Mouse (Mus musculus) kidney, postnatal 36 days (tissue): ENCODE data around the gene Slc3a2.
"Not testable (repeated sequence)": the region's sequence is repeated elsewhere in the genome, so short reads cannot be mapped to it uniquely, and the experiment has no call there.

Source experiments
- DNase-seq, 2 experiments: peaks; one replicate each; pipeline ENCODE4 v3.0.0; 2021 to 2022; ENCODE audit warnings: mixed read lengths in 2 of 2

The Slc3a2 gene

DNA sequence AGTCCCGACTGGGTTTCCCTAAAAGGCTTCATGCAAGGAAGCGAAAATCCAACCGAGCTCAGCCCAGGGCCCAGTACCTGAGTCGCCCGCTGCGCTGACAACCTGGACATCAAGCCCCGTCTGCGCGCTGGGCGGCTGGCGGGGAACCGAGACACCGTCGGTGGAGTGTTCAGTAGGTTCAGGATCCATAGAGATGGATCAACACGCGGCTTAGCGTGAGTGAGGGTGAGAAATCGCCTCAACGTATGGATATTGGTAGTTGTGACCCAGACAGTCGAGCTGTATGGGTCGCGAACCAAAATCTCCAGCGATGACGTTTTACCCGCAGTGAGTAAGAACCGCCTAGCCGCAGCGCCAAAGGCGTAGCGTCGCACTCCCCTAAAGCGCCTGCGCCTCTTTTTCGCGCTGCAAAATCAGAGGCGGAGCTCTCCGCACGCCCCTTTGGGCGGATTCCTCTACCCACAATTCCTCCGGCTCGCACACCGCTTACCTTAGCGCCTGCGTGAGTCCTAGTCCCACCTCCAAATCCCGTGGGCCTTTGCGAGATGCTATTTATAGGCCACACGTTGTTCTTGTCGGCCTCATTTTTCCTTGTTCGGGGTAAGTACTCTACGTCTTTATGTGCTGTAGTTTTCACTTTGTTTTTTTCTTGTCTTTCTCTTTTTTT is at the start of gene Slc3a2:
Gene Slc3a2 (minus strand): TSS at position 463 of the 667 bp plus-strand sequence.
- peak; percentile 95 to 98 for DNase-seq

GRCm38 (mm10) chr19:8770567-8771270 is 47.5 kb upstream of the Slc3a2 start, which contains the start of gene Tmem223:
Gene Tmem223, plus strand, starts transcription at chr19:8770996.
- DNase-seq = peak; percentile 85 to 92

DNA sequence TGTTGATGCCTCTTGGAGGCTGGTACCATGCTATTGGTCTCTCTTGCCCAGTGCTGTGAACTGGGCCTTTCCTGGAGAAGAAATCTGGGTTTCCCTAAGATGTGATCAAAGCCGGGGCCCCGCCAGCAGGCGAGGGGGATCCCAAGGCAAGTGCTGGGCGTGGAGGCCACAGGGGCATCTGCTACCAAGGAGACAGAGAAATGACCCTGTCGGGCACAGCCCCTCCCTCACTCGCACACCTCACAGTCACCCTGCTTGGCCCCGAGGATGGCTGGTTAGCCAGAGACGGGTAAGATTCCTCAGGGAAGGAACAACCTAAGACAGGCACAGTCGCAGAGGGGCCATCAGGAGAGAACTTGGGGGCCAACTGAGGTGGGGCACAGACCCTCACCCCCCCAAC is 42.4 kb upstream of the Slc3a2 start:
- DNase-seq = no peak

GRCm38 (mm10) chr19:8763276-8763675 is 40.1 kb upstream of the Slc3a2 start:
- no peak for DNase-seq

DNA sequence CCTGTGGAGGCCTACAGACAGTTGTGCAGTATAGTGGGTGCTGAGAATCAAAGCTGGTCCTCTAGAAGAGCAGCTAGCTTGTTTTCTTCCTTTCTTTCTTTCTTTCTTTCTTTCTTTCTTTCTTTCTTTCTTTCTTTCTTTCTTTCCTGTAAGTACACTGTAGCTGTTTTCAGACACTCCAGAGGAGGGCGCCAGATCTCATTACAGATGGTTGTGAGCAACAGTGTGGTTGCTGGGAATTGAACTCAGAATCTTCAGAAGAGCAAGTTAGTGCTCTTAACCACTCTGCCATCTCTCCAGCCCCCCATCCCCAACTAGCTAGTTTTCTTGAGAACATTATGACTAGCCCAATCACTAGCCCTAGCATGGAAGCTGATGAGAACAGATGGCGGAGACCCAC is 37.6 kb upstream of the Slc3a2 start:
- peak in 1 of 2 experiments; percentile 30 for DNase-seq

GRCm38 (mm10) chr19:8758899-8759298 is 35.7 kb upstream of the Slc3a2 start:
- no peak for DNase-seq

DNA sequence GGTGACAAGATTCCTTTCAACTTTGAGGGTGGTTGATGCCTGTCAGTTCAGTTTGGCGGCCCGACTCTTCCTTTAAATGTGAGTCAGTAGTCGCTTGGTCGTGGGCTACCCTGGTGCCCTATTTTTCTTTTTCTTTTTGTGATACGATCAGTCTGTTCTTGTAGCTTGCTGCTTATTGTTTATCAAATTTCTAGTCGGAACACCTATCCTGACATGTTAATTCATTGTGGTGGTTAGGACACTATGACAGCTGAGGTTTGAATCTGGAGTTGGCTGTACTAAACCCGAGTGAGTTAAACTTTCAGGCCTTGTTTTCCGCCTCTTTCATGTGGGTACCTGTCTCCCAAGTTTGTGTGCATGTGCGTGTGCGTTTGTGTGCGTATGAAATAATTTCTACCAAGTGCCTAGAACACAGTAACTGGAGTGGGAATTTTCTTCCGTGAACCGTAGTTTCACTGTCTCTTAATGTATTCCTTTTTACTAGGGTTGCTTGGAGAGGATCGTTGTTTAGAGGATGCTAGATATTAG is 34.4 kb upstream of the Slc3a2 start:
- DNase-seq = no peak

- peak; percentile 93 to 98 for DNase-seq
Measured at GRCm38 (mm10) chr19:8756635-8757387, 33.6 kb upstream of the Slc3a2 start, which contains the start of gene Nxf1. Gene Nxf1, plus strand, starts transcription at chr19:8757073.

DNA sequence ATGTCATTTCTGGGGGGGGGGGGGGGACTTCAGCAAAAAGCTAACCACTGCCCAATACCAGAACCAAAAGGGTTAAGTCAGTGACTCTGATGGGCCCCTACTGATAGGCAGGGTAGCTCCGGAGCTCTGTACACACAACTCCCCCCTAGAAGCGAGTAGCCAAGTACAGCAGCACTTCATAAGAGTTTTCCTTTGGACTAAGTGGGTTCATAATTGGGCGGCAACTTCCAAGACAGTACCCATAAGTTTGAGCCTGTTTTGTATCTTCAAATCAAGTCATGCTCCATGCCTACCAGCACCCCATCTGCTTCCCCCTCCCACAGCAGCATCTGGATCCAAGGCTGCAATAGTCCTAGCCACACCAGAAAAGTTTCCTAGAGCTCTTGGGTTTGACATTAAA is 32.5 kb upstream of the Slc3a2 start:
- DNase-seq = no peak

DNA sequence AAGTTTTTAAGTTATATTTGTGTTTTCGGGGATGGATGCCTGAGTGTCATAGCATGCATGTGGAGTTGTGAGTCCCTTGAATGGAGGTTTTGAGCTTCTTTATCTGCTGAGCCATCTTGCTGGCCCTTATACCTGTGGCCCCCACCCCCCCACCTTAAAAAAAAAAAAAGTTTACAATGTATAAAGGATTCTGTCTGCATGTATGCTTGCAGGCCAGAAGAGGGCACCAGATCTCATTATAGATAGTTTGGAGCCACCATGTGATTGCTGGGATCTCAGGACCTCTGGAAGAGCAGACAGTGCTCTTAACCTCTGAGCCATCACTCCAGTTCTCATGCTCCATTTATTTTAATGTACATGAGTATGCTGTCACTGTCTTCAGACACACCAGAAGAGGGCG is 24.2 kb upstream of the Slc3a2 start:
- peak in 1 of 2 experiments; percentile 24 for DNase-seq

DNA sequence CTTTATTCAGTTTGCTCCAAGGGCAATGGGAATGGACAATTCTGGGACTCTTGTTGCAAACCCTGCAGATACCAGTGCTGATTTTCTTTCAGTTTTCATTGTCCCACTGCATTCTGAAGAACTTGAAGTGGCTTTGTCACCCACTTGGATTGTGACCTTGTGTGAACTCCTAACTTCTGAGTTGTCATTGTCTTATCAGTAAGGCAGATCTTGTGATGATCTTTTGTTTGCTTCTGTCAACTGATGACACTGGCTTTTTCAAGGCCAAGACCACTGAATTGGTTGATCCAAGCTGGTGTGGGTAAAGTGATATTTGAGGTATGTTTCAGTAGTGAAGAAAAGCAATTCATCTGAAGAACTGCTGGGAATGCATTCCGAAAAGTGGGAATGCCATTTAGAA is 22.2 kb upstream of the Slc3a2 start:
- DNase-seq = no peak

GRCm38 (mm10) chr19:8742176-8742575 is 19.0 kb upstream of the Slc3a2 start:
- DNase-seq = no peak

- DNase-seq = peak; percentile 98
Measured at GRCm38 (mm10) chr19:8741243-8741869, 18.2 kb upstream of the Slc3a2 start, which contains the start of gene Stx5a. Gene Stx5a, plus strand, starts transcription at chr19:8741413.

DNA sequence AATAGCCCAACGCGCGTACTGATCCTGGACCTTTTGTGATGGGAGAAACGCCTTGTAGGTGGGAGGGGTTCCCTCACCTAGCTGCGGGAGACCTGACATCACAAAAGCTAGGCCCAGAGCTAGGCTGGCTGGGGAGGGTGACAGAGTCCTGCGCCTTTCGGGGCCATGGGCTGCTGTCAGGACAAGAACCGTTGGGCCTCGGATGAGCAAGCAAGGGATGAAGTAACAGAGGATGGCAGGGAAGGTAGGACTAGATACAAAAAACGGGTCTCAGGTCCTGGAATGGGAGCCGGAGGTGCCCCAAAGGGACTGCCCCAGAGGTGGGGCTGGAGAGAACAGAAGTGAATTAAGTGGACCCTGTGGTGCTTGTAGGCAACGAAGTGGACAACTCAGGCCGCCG is 17.4 kb upstream of the Slc3a2 start, which contains the start of gene 1700092M07Rik:
Gene 1700092M07Rik (plus strand): TSS at position 116 of the 400 bp plus-strand sequence.
- DNase-seq = peak in 1 of 2 experiments; percentile 21

DNA sequence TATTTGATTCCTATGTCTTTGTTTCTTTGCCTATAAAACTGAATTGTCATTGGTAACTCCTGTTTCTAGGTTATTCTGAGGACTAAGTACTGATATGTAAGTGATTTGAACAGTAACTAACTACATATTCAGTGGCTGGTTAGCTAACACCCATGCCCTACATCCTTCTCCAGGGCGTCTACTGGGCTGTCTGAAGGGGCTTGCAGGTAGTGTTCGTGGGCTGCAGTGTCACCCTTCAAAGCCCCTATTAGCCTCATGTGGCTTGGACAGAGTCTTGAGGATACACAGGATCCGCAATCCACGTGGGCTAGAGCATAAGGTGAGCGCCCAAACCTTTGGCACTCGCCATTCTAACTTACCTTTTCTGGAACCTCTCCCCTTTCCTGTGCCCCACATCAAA is 16.5 kb upstream of the Slc3a2 start:
- no peak for DNase-seq

GRCm38 (mm10) chr19:8738911-8739310 is 15.7 kb upstream of the Slc3a2 start:
- DNase-seq = no peak

- no peak for DNase-seq
Measured at GRCm38 (mm10) chr19:8736160-8736467, 12.9 kb upstream of the Slc3a2 start.

DNA sequence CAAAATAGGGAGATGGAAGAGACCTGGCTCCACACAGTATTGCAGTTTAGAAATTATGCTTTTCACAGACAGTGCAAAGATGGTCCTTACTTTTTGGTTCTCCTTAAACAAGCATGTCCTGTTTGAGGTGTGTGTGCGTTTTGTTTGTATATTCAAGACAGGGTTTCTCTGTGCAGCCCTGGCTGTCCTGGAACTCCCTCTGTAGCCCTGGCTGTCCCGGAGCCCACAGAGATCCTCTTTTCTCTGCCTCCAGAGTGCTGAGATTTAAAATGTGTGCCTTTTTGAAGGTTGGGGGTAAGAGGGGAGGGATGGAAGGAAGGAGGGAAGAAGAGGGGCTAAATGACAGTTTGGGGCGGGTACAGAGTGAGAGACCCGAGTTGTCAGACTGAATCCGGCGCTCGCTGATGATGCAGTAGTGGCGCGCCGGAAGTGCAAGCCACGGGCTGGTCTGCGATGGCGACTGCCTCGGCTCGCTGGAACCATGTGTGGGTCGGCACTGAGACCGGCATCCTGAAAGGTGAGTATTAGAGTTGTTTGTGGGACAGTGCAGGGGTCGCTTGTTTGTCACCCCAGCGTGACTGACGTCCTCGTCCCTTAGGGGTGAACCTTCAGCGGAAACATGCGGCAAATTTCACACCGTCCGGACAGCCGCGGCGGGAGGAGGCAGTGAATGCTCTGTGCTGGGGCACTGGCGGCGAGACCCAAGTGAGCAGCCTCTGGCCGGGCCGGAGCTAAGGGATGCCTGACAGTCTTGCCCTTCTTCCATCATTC is 12.4 kb upstream of the Slc3a2 start, which contains the start of gene Wdr74:
Gene Wdr74 (plus strand): TSS at position 439 of the 771 bp plus-strand sequence.
- peak; percentile 93 to 97 for DNase-seq

GRCm38 (mm10) chr19:8734334-8734733 is 11.2 kb upstream of the Slc3a2 start:
- no peak for DNase-seq

GRCm38 (mm10) chr19:8728335-8729099 is 5.3 kb upstream of the Slc3a2 start:
- DNase-seq = not testable (repeated sequence)
